Mouse (Mus musculus) spleen, adult 2 months (tissue): Measurements from ENCODE around the gene Dnajc6. TPM values are rescaled to one million over a fixed set of nuclear protein-coding genes. Genes with fewer than 3 reads are reported as not detected.

Experiments
- DNase-seq, 2 experiments: peaks; one replicate each; pipeline versions ENCODE4 v3.0.0 to v3.0.0-alpha.2; 2012 to 2021; ENCODE audit warnings: low spot score in 2 of 2, low read depth in 1 of 2
- H3K27ac ChIP-seq: fragments of 200-500 bp; 2 replicates; pipeline ENCODE4 v1.5.1; 2012; ENCODE audit warnings: low read length, inconsistent platforms; ENCODE audit not compliant: insufficient read depth
- H3K27me3 ChIP-seq: fragments of 200-500 bp; 2 replicates; pipeline ENCODE4 v1.6.1; 2012; ENCODE audit warnings: mild to moderate bottlenecking, moderate library complexity, low read length, inconsistent platforms; ENCODE audit not compliant: control insufficient read depth, insufficient read depth
- H3K36me3 ChIP-seq: fragments of 200-500 bp; 2 replicates; pipeline ENCODE4 v1.6.1; 2012; ENCODE audit warnings: mild to moderate bottlenecking, low read length, inconsistent platforms; ENCODE audit not compliant: control insufficient read depth, insufficient read depth
- H3K4me1 ChIP-seq: fragments of 200-500 bp; 2 replicates; pipeline ENCODE4 v1.6.1; 2011; ENCODE audit warnings: inconsistent platforms; ENCODE audit not compliant: control insufficient read depth, insufficient read depth, insufficient read length
- H3K4me3 ChIP-seq: fragments of 200-500 bp; 2 replicates; pipeline ENCODE4 v1.5.1; 2011; ENCODE audit warnings: mild to moderate bottlenecking, inconsistent platforms; ENCODE audit not compliant: insufficient read depth, insufficient read length; ENCODE audit errors: extremely low read depth
- CTCF ChIP-seq: fragments of 200-500 bp; IDR thresholded peaks from 2 replicates; pipeline ENCODE4 v1.5.1; 2011; ENCODE audit warnings: mild to moderate bottlenecking, inconsistent platforms; ENCODE audit not compliant: insufficient read depth, insufficient read length, insufficient replicate concordance; ENCODE audit errors: extremely low read depth
- POLR2A ChIP-seq: fragments of 200-500 bp; IDR thresholded peaks from 2 replicates; pipeline ENCODE4 v1.6.1; 2011; ENCODE audit warnings: low read depth, low read length, inconsistent platforms
- WGBS: fragments of 180-500 bp; shearing (Covaris S2); methylation state at CpG from one replicate; pipeline ENCODE4 v1.1.7; 2018; 5-methylcytosine and 5-hydroxymethylcytosine counted together
- polyA plus RNA-seq: library from polyadenylated mRNA; depleted of rRNA; stranded (reverse); fragments of >200 nt; gene quantifications from 2 replicates; pipeline ENCODE4 v1.2.3, GENCODE M21; 2012

Dnajc6 gene
- polyA plus RNA-seq, 1 experiment = 1.6 TPM

DNA sequence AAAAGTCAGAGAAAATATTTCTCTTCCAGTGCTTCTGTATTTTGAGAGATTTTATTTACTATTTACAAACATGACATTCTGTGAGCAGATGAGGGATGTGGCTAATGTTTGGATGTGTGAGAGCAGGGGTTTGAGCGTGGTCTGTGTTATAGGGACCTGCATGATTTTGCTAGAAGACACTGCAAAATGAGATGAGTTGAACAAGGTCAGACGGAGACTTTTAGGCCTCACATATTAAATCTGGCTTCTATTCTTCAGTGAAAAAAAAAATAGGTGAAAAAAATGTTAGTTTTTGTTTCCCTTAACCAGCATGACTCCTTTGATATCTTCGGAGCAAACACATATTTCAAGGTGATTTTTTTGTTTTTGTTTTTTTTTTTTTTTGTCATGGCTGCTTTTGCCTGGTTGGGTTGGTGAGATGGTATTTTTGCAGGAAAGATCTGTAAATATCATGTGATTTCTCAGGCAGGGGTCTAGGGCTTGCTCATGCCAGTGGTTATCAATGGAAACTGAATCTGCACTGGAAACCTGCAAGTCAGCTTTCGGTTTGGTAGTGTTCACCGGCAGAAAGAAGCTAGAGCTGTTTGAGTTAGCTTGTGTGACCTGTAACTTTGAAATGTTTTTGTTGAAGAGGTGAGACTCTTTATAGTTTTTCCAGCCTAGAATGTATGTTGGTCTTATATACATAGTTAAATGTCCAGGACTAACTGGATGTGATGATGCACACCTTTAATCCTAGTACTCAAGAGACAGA is 15.5 kb downstream of the Dnajc6 start:
- Histone ChIP-seq H3K4me1 (peaks cover 3% of the 10 kb centered on the region; the same call in 1 of the 2 replicates), H3K27ac (no peak overlapping the region), H3K36me3 (no peaks in the 10 kb centered on the region), H3K4me3 (no peak overlapping the region), H3K27me3 (peaks cover 4% of the 10 kb centered on the region; the same call in 1 of the 2 replicates)
- 57% methylated on average over 5 of the region's 5 CpGs for WGBS
- TF ChIP-seq CTCF = no peak
- TF ChIP-seq POLR2A = no peak
- no peak for DNase-seq

DNA sequence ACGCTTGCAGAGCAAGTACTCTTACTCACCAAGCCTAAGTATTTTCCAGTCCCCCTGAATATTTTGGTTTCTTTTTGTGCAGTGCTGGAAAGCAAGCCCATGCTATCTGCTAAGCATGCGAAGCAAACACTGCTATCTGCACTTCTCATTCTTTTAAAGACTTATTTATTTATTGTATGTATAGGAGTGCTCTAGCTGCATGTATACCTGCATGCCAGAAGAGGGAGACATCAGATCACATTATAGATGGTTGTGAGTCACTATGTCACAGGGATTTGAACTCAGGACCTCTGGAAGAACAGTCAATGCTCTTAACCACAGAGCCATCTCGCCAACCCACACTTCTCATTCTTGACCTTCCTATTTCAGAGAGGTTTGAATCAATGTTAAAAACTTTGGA is 16.8 kb downstream of the Dnajc6 start:
- no peak for TF ChIP-seq CTCF
- TF ChIP-seq POLR2A = no peak
- H3K4me1 ChIP-seq = peaks cover 3% of the 10 kb centered on the region; the same call in 1 of the 2 replicates
- no peak for DNase-seq
- peaks cover 4% of the 10 kb centered on the region; the same call in 1 of the 2 replicates for H3K27me3 ChIP-seq
- WGBS = 86% methylated on average over 3 of the region's 3 CpGs
- no peak overlapping the region for H3K4me3 ChIP-seq
- no peak overlapping the region for H3K27ac ChIP-seq
- no peaks in the 10 kb centered on the region for H3K36me3 ChIP-seq

DNA sequence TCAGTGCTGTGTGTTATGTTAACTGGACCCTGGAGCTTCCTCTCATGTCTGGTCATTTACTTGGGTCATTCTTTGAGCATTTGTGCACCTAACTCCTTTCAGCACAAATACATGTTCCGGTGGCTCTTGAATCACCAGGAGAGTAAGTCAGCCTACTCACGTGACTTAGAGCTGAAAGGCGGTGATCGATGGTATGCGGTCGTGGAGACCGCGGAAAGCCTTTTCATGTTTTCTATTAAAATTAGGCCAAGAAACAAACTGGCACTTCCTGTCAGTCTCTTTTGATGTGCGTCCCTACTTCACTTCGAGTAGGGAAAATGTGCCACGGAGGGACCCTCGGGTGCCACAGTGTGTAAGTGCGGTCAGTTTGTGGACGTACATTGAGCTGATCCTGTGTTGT is 19.4 kb downstream of the Dnajc6 start:
- Histone ChIP-seq H3K4me1 (no peaks in the 10 kb centered on the region), H3K36me3 (no peaks in the 10 kb centered on the region), H3K27ac (no peak overlapping the region), H3K4me3 (no peak overlapping the region), H3K27me3 (no peaks in the 10 kb centered on the region)
- TF ChIP-seq POLR2A (no peak), CTCF (no peak)
- no peak for DNase-seq
- 94% methylated on average over 14 of the region's 14 CpGs for WGBS

DNA sequence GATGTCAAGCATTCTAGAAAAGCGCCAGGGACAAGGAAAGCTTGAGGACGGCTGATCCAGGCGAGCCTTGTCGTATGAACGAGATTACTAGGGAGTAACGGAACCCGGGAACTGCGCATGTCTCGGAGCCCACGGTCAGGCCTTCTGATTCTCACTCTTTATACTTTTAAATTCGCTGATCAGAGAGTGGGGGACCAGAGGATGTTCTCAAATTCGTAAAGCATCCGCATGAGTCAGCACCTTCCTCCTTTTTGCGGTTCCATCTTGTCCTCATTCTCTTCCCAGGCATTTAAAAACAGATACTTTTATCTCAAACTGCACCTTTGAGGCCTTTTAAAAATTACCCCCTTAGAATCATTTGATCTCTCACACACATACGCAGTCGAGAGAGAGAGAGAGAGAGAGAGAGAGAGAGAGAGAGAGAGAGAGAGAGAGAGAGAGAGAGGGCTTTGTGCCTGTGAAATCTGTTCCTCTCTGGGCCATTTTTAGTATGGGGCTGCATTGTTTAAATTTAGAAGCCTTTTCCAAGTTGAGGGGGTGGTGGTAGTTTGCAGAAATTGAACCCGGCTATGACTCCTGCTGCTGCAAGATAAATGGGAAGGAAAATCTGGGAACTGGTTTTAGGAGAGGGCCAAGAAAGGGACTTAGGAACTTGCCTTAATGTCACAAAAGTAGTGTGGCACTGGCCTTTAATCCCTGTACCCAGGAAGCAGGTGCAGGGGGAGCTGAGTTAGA is 20.2 kb downstream of the Dnajc6 start:
- Histone ChIP-seq H3K4me3 (no peak overlapping the region), H3K36me3 (no peaks in the 10 kb centered on the region), H3K27me3 (no peaks in the 10 kb centered on the region), H3K4me1 (no peaks in the 10 kb centered on the region), H3K27ac (no peak overlapping the region)
- no peak for TF ChIP-seq POLR2A
- TF ChIP-seq CTCF = no peak
- 86% methylated on average over 17 of the region's 17 CpGs for WGBS
- no peak for DNase-seq

DNA sequence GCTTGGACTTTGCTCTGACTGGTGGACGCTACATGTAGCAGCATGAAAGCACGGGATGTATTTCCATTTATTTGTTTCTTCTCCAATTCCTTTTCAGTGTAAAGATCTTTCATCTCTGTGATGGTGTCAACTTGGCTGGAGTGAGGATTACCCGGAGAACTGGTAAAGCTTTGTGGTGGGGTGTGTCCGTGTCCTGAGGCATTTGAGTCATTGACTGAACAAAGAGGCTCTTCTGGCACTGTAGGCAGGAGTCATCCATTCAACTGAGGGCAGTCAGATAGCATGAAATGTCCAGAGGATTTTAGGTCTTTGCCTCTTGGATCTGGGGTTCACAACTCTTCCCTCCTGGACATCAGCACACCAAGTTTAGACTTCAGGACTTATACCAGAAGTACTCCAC is 35.5 kb downstream of the Dnajc6 start:
- H3K4me1 ChIP-seq = no peaks in the 10 kb centered on the region
- H3K4me3 ChIP-seq = no peak overlapping the region
- 91% methylated on average over 4 of the region's 4 CpGs for WGBS
- no peak for DNase-seq
- H3K27me3 ChIP-seq = no peaks in the 10 kb centered on the region
- no peak overlapping the region for H3K27ac ChIP-seq
- no peaks in the 10 kb centered on the region for H3K36me3 ChIP-seq
- TF ChIP-seq CTCF (no peak), POLR2A (no peak)

DNA sequence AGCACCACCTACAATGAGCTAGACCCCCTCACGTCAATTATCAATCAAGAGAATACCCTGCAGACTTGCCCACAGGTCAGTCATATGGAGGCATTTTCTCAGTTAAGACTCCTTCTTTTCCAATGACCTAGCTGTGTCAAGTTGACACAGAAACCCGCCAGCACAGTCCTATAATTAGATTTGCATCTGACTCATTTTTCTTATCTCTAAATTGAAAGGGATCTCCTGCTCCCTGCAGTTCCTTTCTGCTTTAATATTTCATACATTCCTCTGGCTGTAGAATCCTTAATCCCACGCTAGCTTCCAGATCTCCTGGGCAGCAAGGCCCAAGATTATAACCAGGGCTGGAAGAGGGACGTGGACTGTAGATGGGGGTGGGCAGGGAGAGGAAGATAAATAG is 44.1 kb downstream of the Dnajc6 start:
- Histone ChIP-seq H3K27ac (no peak overlapping the region), H3K36me3 (no peaks in the 10 kb centered on the region), H3K4me3 (no peak overlapping the region), H3K27me3 (no peaks in the 10 kb centered on the region), H3K4me1 (no peaks in the 10 kb centered on the region)
- no peak for DNase-seq
- TF ChIP-seq CTCF (no peak), POLR2A (no peak)
- WGBS = 86% methylated on average over 4 of the region's 4 CpGs
